Mouse (Mus musculus) limb, embryonic 15.5 days (tissue): ENCODE measurements around the gene Irf2bpl. TPM values are rescaled to one million over a fixed set of nuclear protein-coding genes. Genes with fewer than 3 reads are reported as not detected.

Experiments used
- ATAC-seq: fragments of 200-750 bp; cut with Nextera tagmentation; 2 replicates; pipeline ENCODE4 v1.8.0; 2017; ENCODE audit warnings: low read depth, moderate TSS enrichment; ENCODE audit not compliant: insufficient number of reproducible peaks, low FRiP score, low TSS enrichment
- H3K27ac ChIP-seq: fragments of 300-500 bp; sonication (generic); 2 replicates; pipeline ENCODE4 v1.5.1; 2015; ENCODE audit warnings: moderate library complexity, mild to moderate bottlenecking, inconsistent platforms
- H3K27me3 ChIP-seq: fragments of 300-500 bp; sonication (generic); 2 replicates; pipeline ENCODE4 v1.6.1; 2015; ENCODE audit warnings: inconsistent platforms
- H3K36me3 ChIP-seq: fragments of 300-500 bp; sonication (generic); 2 replicates; pipeline ENCODE4 v1.6.1; 2015; ENCODE audit warnings: inconsistent platforms
- H3K4me1 ChIP-seq: fragments of 300-500 bp; sonication (generic); 2 replicates; pipeline ENCODE4 v1.6.1; 2015; ENCODE audit warnings: inconsistent platforms
- H3K4me2 ChIP-seq: fragments of 300-500 bp; sonication (generic); 2 replicates; pipeline ENCODE4 v1.6.1; 2015; ENCODE audit warnings: mild to moderate bottlenecking, inconsistent platforms
- H3K4me3 ChIP-seq: fragments of 300-500 bp; sonication (generic); 2 replicates; pipeline ENCODE4 v1.5.1; 2015; ENCODE audit warnings: mild to moderate bottlenecking, inconsistent platforms
- H3K9ac ChIP-seq: fragments of 300-500 bp; sonication (generic); 2 replicates; pipeline ENCODE4 v1.6.1; 2015; ENCODE audit warnings: inconsistent platforms
- H3K9me3 ChIP-seq: fragments of 300-500 bp; sonication (generic); 2 replicates; pipeline ENCODE4 v1.6.1; 2016; ENCODE audit warnings: inconsistent platforms
- WGBS: fragments of 180-500 bp; shearing (Covaris S2); methylation state at CpG from one replicate; pipeline ENCODE4 v1.1.7; 2015; 5-methylcytosine and 5-hydroxymethylcytosine counted together
- polyA plus RNA-seq: library from polyadenylated mRNA; unstranded; fragments of >200 nt; fragmentation: Nextera tagmentation; extraction: Ambion mirVana; gene quantifications from 2 replicates; pipeline ENCODE4 v1.2.1, GENCODE M21; 2015

The Irf2bpl gene
- polyA plus RNA-seq, 1 experiment from 2014 or later: 38.5 TPM

- ATAC-seq: no peak
- Histone ChIP-seq H3K9ac (no peak overlapping the region), H3K27me3 (no peaks in the 10 kb centered on the region), H3K9me3 (no peaks in the 10 kb centered on the region), H3K4me2 (no peak overlapping the region), H3K4me1 (peaks cover 40% of the 10 kb centered on the region), H3K27ac (no peak overlapping the region), H3K4me3 (no peak overlapping the region), H3K36me3 (0 out of 2 replicates have a peak, but pooled peaks cover 2% of the 10 kb centered on the region)
- 55% methylated on average over 3 of the region's 3 CpGs for whole genome bisulfite sequencing
Measured at GRCm38 (mm10) chr12:86880090-86880723, 4.4 kb downstream of the Irf2bpl start.

- no peaks in the 10 kb centered on the region for H3K27me3 ChIP-seq
- H3K36me3 ChIP-seq: 0 out of 2 replicates have a peak, but pooled peaks cover 2% of the 10 kb centered on the region
- 46% methylated on average over 6 of the region's 6 CpGs for WGBS
- no peak overlapping the region for H3K9ac ChIP-seq
- ATAC-seq: no peak
- H3K4me3 ChIP-seq: no peak overlapping the region
- H3K4me2 ChIP-seq: no peak overlapping the region
- peaks cover 36% of the 10 kb centered on the region for H3K4me1 ChIP-seq
- H3K27ac ChIP-seq: no peak overlapping the region
- H3K9me3 ChIP-seq: no peaks in the 10 kb centered on the region
Measured at GRCm38 (mm10) chr12:86879446-86880085, 5.0 kb downstream of the Irf2bpl start.

GRCm38 (mm10) chr12:86878426-86879353 lies 5.9 kb downstream of the Irf2bpl start:
- H3K9ac ChIP-seq: no peak overlapping the region
- peak overlapping the region; percentile 7; the same call in 1 of the 2 replicates for H3K4me2 ChIP-seq
- H3K4me1 ChIP-seq: peaks cover 36% of the 10 kb centered on the region
- no peak for ATAC-seq
- H3K9me3 ChIP-seq: no peaks in the 10 kb centered on the region
- H3K4me3 ChIP-seq: no peak overlapping the region
- H3K27me3 ChIP-seq: no peaks in the 10 kb centered on the region
- peak overlapping the region; percentile 55; the same call in 1 of the 2 replicates for H3K27ac ChIP-seq
- H3K36me3 ChIP-seq: 0 out of 2 replicates have a peak, but pooled peaks cover 2% of the 10 kb centered on the region
- WGBS: 29% methylated on average over 16 of the region's 16 CpGs

GRCm38 (mm10) chr12:86876981-86877380 lies 7.6 kb downstream of the Irf2bpl start:
- Histone ChIP-seq H3K9ac (no peak overlapping the region), H3K4me3 (no peak overlapping the region), H3K4me2 (no peak overlapping the region), H3K36me3 (0 out of 2 replicates have a peak, but pooled peaks cover 2% of the 10 kb centered on the region), H3K27ac (no peak overlapping the region), H3K27me3 (no peaks in the 10 kb centered on the region), H3K9me3 (no peaks in the 10 kb centered on the region), H3K4me1 (peaks cover 36% of the 10 kb centered on the region)
- no peak for ATAC-seq
- WGBS: 89% methylated on average over 4 of the region's 4 CpGs

- no peaks in the 10 kb centered on the region for H3K36me3 ChIP-seq
- ATAC-seq: no peak
- H3K27ac ChIP-seq: no peak overlapping the region
- H3K4me3 ChIP-seq: no peak overlapping the region
- H3K4me1 ChIP-seq: peaks cover 36% of the 10 kb centered on the region
- no peaks in the 10 kb centered on the region for H3K27me3 ChIP-seq
- H3K9ac ChIP-seq: no peak overlapping the region
- no peaks in the 10 kb centered on the region for H3K9me3 ChIP-seq
- H3K4me2 ChIP-seq: no peak overlapping the region
- WGBS: 66% methylated on average over 5 of the region's 5 CpGs
Measured at GRCm38 (mm10) chr12:86876116-86876515, 8.5 kb downstream of the Irf2bpl start.

GRCm38 (mm10) chr12:86872335-86873040 lies 12.1 kb downstream of the Irf2bpl start:
- H3K27ac ChIP-seq: no peak overlapping the region
- H3K9ac ChIP-seq: no peak overlapping the region
- no peaks in the 10 kb centered on the region for H3K27me3 ChIP-seq
- WGBS: 61% methylated on average over 9 of the region's 9 CpGs
- ATAC-seq: 0 out of 2 replicates have a peak, but pooled peaks have one; percentile 27
- no peak overlapping the region for H3K4me2 ChIP-seq
- no peaks in the 10 kb centered on the region for H3K9me3 ChIP-seq
- H3K4me3 ChIP-seq: no peak overlapping the region
- H3K36me3 ChIP-seq: no peaks in the 10 kb centered on the region
- peaks cover 16% of the 10 kb centered on the region for H3K4me1 ChIP-seq

- Histone ChIP-seq H3K4me2 (no peak overlapping the region), H3K27ac (no peak overlapping the region), H3K4me3 (no peak overlapping the region), H3K36me3 (no peaks in the 10 kb centered on the region), H3K9me3 (no peaks in the 10 kb centered on the region), H3K9ac (no peak overlapping the region), H3K27me3 (no peaks in the 10 kb centered on the region), H3K4me1 (peaks cover 21% of the 10 kb centered on the region)
- 90% methylated on average over 4 of the region's 4 CpGs for WGBS
- ATAC-seq: no peak
Measured at GRCm38 (mm10) chr12:86871666-86872334, 12.8 kb downstream of the Irf2bpl start.

- H3K36me3 ChIP-seq: no peaks in the 10 kb centered on the region
Measured at GRCm38 (mm10) chr12:86870996-86871395, 13.6 kb downstream of the Irf2bpl start.

GRCm38 (mm10) chr12:86869761-86870160 lies 14.8 kb downstream of the Irf2bpl start:
- Histone ChIP-seq H3K36me3 (no peaks in the 10 kb centered on the region), H3K4me1 (peaks cover 21% of the 10 kb centered on the region), H3K27ac (no peak overlapping the region), H3K4me3 (no peak overlapping the region), H3K27me3 (no peaks in the 10 kb centered on the region), H3K9ac (no peak overlapping the region), H3K9me3 (no peaks in the 10 kb centered on the region), H3K4me2 (no peak overlapping the region)
- 83% methylated on average over 6 of the region's 6 CpGs for WGBS
- no peak for ATAC-seq

More at GRCm38 (mm10) chr12:86870996-86871395, 13.6 kb downstream of the Irf2bpl start:
- Histone ChIP-seq H3K27me3 (no peaks in the 10 kb centered on the region), H3K4me2 (no peak overlapping the region), H3K9ac (no peak overlapping the region), H3K4me1 (peaks cover 21% of the 10 kb centered on the region), H3K27ac (no peak overlapping the region), H3K4me3 (no peak overlapping the region), H3K9me3 (no peaks in the 10 kb centered on the region)
- 91% methylated on average over 3 of the region's 3 CpGs for WGBS
- ATAC-seq: no peak

- H3K4me3 ChIP-seq: no peak overlapping the region
- peaks cover 21% of the 10 kb centered on the region for H3K4me1 ChIP-seq
- H3K27ac ChIP-seq: peak overlapping the region; percentile 64
- peak; percentile 32; the same call in 1 of the 2 replicates for ATAC-seq
- H3K4me2 ChIP-seq: no peak overlapping the region
- no peaks in the 10 kb centered on the region for H3K36me3 ChIP-seq
- H3K9me3 ChIP-seq: no peaks in the 10 kb centered on the region
- no peak overlapping the region for H3K9ac ChIP-seq
- WGBS: 27% methylated on average over 14 of the region's 14 CpGs
- H3K27me3 ChIP-seq: no peaks in the 10 kb centered on the region
Measured at GRCm38 (mm10) chr12:86867271-86868223, 17.1 kb downstream of the Irf2bpl start.
